Mouse (Mus musculus) CH12.LX (cell line): Measurements from ENCODE around the gene D17H6S53E. TPM values are rescaled to one million over a fixed set of nuclear protein-coding genes. Genes with fewer than 3 reads are reported as not detected.

Experiments
- DNase-seq: peaks from one replicate; pipeline ENCODE4 v3.0.0-alpha.2; 2013; ENCODE audit errors: extremely low read depth
- H3K27ac ChIP-seq: 2 replicates; pipeline ENCODE4 v1.5.1; 2012; ENCODE audit warnings: low read depth, mild to moderate bottlenecking, control low read depth, moderate library complexity; ENCODE audit not compliant: insufficient read depth
- H3K27me3 ChIP-seq: replicated peaks from 2 replicates; pipeline ENCODE3; 2012; ENCODE audit warnings: inconsistent platforms
- H3K36me3 ChIP-seq, 2 experiments: replicated peaks in 1 of 2; 2 replicates each; pipeline versions ENCODE3 to v1.6.1; 2012; ENCODE audit warnings: inconsistent platforms in 1 of 2, low read length in 1 of 2, mild to moderate bottlenecking in 1 of 2, mixed read lengths in 1 of 2, moderate library complexity in 1 of 2; ENCODE audit not compliant: control insufficient read depth in 1 of 2, insufficient read depth in 1 of 2
- H3K4me1 ChIP-seq, 2 experiments: 2 replicates each; pipeline ENCODE4 v1.6.1; 2012; ENCODE audit warnings: inconsistent platforms in 1 of 2, moderate library complexity in 1 of 2; ENCODE audit not compliant: insufficient read depth in 2 of 2, control insufficient read depth in 1 of 2
- H3K4me2 ChIP-seq: 2 replicates; pipeline ENCODE4 v1.6.1; 2012; ENCODE audit warnings: low read depth, mild to moderate bottlenecking, control low read depth; ENCODE audit not compliant: poor library complexity, insufficient read depth, severe bottlenecking
- H3K4me3 ChIP-seq, 3 experiments: fragments of 150-350 bp in 1 of 3; sonication (generic) in 1 of 3; replicated peaks in 1 of 3; 2 replicates each; pipeline versions ENCODE3 to v1.5.1; 2011 to 2012; ENCODE audit warnings: low read depth in 2 of 3, low read length in 2 of 3, mild to moderate bottlenecking in 2 of 3, moderate library complexity in 2 of 3, control low read depth in 1 of 3, improper control_type of control experiment in 1 of 3, inconsistent platforms in 1 of 3, mixed read lengths in 1 of 3; ENCODE audit not compliant: poor library complexity in 1 of 3
- H3K79me2 ChIP-seq: replicated peaks from 2 replicates; pipeline ENCODE4 v1.6.1; 2012; ENCODE audit warnings: mild to moderate bottlenecking, moderate library complexity; ENCODE audit not compliant: control insufficient read depth, poor library complexity, insufficient read depth, severe bottlenecking; ENCODE audit errors: extremely low read depth
- H3K9ac ChIP-seq: 2 replicates; pipeline ENCODE4 v1.6.1; 2012; ENCODE audit warnings: low read depth, mild to moderate bottlenecking, control low read depth, moderate library complexity; ENCODE audit not compliant: insufficient read depth
- H3K9me3 ChIP-seq: replicated peaks from 2 replicates; pipeline ENCODE3; 2012; ENCODE audit warnings: low read length, inconsistent platforms, mixed read lengths
- BHLHE40 ChIP-seq: IDR thresholded peaks from 2 replicates; pipeline ENCODE4 v1.6.1; 2011; ENCODE audit warnings: mild to moderate bottlenecking, low read depth, low read length, improper control_type of control experiment
- CHD2 ChIP-seq: IDR thresholded peaks from 2 replicates; pipeline ENCODE4 v1.6.1; 2011; ENCODE audit warnings: low read length, improper control_type of control experiment
- ELF1 ChIP-seq: IDR thresholded peaks from 2 replicates; pipeline ENCODE4 v1.6.1; 2014; ENCODE audit warnings: low read depth, mild to moderate bottlenecking, inconsistent platforms, low read length, improper control_type of control experiment
- ETS1 ChIP-seq: conservative IDR thresholded peaks from 2 replicates; pipeline ENCODE4 v1.6.1; 2012; ENCODE audit warnings: low read depth, mild to moderate bottlenecking, inconsistent platforms, low read length, improper control_type of control experiment, moderate library complexity
- GABPA ChIP-seq: IDR thresholded peaks from 2 replicates; pipeline ENCODE4 v1.6.1; 2012; ENCODE audit warnings: low read depth, low read length, improper control_type of control experiment, inconsistent platforms; ENCODE audit not compliant: insufficient replicate concordance
- HCFC1 ChIP-seq: IDR thresholded peaks from 2 replicates; pipeline ENCODE4 v1.6.1; 2012; ENCODE audit warnings: low read depth, mild to moderate bottlenecking, inconsistent platforms, low read length, improper control_type of control experiment
- IRF4 ChIP-seq: IDR thresholded peaks from 2 replicates; pipeline ENCODE4 v1.6.1; 2014; ENCODE audit warnings: low read depth, mild to moderate bottlenecking, inconsistent platforms, low read length, improper control_type of control experiment
- JUN ChIP-seq: IDR thresholded peaks from 2 replicates; pipeline ENCODE4 v1.6.1; 2011; ENCODE audit warnings: low read depth, mild to moderate bottlenecking, low read length, improper control_type of control experiment, moderate library complexity; ENCODE audit not compliant: insufficient read depth
- KAT2A ChIP-seq: IDR thresholded peaks from 2 replicates; pipeline ENCODE4 v1.6.1; 2012; ENCODE audit warnings: low read length, improper control_type of control experiment, inconsistent platforms; ENCODE audit not compliant: insufficient replicate concordance
- MAX ChIP-seq: IDR thresholded peaks from 2 replicates; pipeline ENCODE4 v1.6.1; 2011; ENCODE audit warnings: low read length, improper control_type of control experiment
- MAZ ChIP-seq: IDR thresholded peaks from 2 replicates; pipeline ENCODE4 v1.6.1; 2012; ENCODE audit warnings: low read depth, mild to moderate bottlenecking, inconsistent platforms, low read length, improper control_type of control experiment, moderate library complexity
- MXI1 ChIP-seq: IDR thresholded peaks from 2 replicates; pipeline ENCODE4 v1.6.1; 2011; ENCODE audit warnings: mild to moderate bottlenecking, low read depth, low read length, improper control_type of control experiment
- MYC ChIP-seq: IDR thresholded peaks from 2 replicates; pipeline ENCODE4 v1.6.1; 2011; ENCODE audit warnings: low read depth, mild to moderate bottlenecking, improper control_type of control experiment, low read length
- NRF1 ChIP-seq: IDR thresholded peaks from 2 replicates; pipeline ENCODE4 v1.6.1; 2014; ENCODE audit warnings: low read depth, mild to moderate bottlenecking, inconsistent platforms, low read length, improper control_type of control experiment, moderate library complexity
- POLR2A ChIP-seq: IDR thresholded peaks from 2 replicates; pipeline ENCODE4 v1.6.1; 2011; ENCODE audit warnings: low read depth, mild to moderate bottlenecking, improper control_type of control experiment, low read length
- RAD21 ChIP-seq: IDR thresholded peaks from 2 replicates; pipeline ENCODE4 v1.6.1; 2011; ENCODE audit warnings: low read depth, mild to moderate bottlenecking, low read length, improper control_type of control experiment, moderate library complexity
- SIN3A ChIP-seq: IDR thresholded peaks from 2 replicates; pipeline ENCODE4 v1.6.1; 2012; ENCODE audit warnings: low read length, improper control_type of control experiment, inconsistent platforms
- SMC3 ChIP-seq: IDR thresholded peaks from 2 replicates; pipeline ENCODE4 v1.6.1; 2011; ENCODE audit warnings: low read depth, low read length, improper control_type of control experiment
- TBP ChIP-seq: conservative IDR thresholded peaks from 2 replicates; pipeline ENCODE4 v1.6.1; 2011; ENCODE audit warnings: low read depth, low read length, improper control_type of control experiment
- TCF12 ChIP-seq: IDR thresholded peaks from 2 replicates; pipeline ENCODE4 v1.6.1; 2014; ENCODE audit warnings: low read depth, mild to moderate bottlenecking, inconsistent platforms, low read length, improper control_type of control experiment
- UBTF ChIP-seq: IDR thresholded peaks from 2 replicates; pipeline ENCODE4 v1.6.1; 2012; ENCODE audit warnings: low read depth, mild to moderate bottlenecking, inconsistent platforms, low read length, improper control_type of control experiment, moderate library complexity
- USF1 ChIP-seq: IDR thresholded peaks from 2 replicates; pipeline ENCODE4 v1.6.1; 2014; ENCODE audit warnings: low read depth, mild to moderate bottlenecking, inconsistent platforms, low read length, improper control_type of control experiment
- ZKSCAN1 ChIP-seq: IDR thresholded peaks from 2 replicates; pipeline ENCODE4 v1.6.1; 2012; ENCODE audit warnings: low read depth, inconsistent platforms, low read length, improper control_type of control experiment, borderline replicate concordance
- ZMIZ1 ChIP-seq: IDR thresholded peaks from 2 replicates; pipeline ENCODE4 v1.6.1; 2012; ENCODE audit warnings: low read depth, mild to moderate bottlenecking, inconsistent platforms, low read length, improper control_type of control experiment
- dilution Hi-C: fragments of 300-500 bp; cut with MboI; formaldehyde crosslinking; loops from 2 replicates; pipeline ENCODE4 v1.14.3; 2020; ENCODE audit warnings: low sequenced_read_pairs; ENCODE audit not compliant: extremely low pct_unique_long_range_greater_than_20kb, extremely low pct_ligation_motif_present
- in situ Hi-C: fragments of 300-500 bp; cut with MboI; formaldehyde crosslinking; loops from 3 replicates; pipeline ENCODE4 v1.14.3; 2019; ENCODE audit warnings: low sequenced_read_pairs, low pct_ligation_motif_present, low pct_unique_long_range_greater_than_20kb, mixed read lengths
- polyA plus RNA-seq: library from polyadenylated mRNA; unstranded; fragments of >175 nt; gene quantifications from 2 replicates; pipeline ENCODE4 v1.2.1, GENCODE M21; 2012; ENCODE audit warnings: low read depth; ENCODE audit not compliant: insufficient read length
- total RNA-seq, 2 experiments: library from RNA; depleted of rRNA; stranded (reverse); fragments of 300-350 nt in 1 of 2; fragments of >200 nt in 1 of 2; gene quantifications; 2 replicates each; pipeline ENCODE4 v1.2.3; 2012 to 2014

The D17H6S53E gene
- total RNA-seq (2012; rRNA removed) (15.6 and 17.0 TPM in 2 replicates), total RNA-seq (2014; rRNA removed) (8.8 and 11.9 TPM in 2 replicates), polyA plus RNA-seq (8.7 and 13.8 TPM in 2 replicates)

DNA sequence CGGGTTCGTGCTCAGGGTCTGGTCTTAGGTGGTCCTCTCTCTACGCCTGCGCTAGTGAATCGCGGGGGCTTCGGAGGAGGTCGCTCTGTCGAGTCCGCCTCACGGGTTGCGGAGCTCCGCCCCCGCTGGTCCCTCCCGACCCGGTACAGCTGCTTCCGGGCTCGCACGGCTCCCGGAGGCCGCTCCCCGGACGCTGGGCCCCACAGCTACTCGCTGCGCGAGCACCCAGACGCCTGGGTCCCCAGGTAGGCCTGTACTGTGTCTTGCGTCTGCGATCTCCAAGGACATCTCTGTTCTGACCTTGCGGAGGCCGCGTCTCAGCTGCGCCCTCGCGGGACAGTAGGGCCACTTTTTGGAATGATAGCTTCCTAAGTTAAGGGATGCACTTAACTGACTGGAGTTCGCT, at the start of gene D17H6S53E:
TSS of gene D17H6S53E (plus strand) at position 168 of the 406 bp plus-strand sequence.
- H3K4me3 ChIP-seq: peak within 1 kb of the TSS; percentile 74 to 87 (median 86)
- H3K9ac ChIP-seq: peak within 1 kb of the TSS; percentile 95
- peaks cover 29 to 54% of the 10 kb centered on the region in 2 experiments for H3K36me3 ChIP-seq
- peak within 1 kb of the TSS; percentile 57 for H3K27ac ChIP-seq
- peaks cover 5 to 43% of the 10 kb centered on the region in 2 experiments for H3K4me1 ChIP-seq
- no peaks in the 10 kb centered on the region for H3K27me3 ChIP-seq
- H3K9me3 ChIP-seq: no peaks in the 10 kb centered on the region
- H3K4me2 ChIP-seq: peak within 1 kb of the TSS; percentile 81
- dilution Hi-C loops: no loop called here
- peak; percentile 66 for DNase-seq
- in situ Hi-C loops: no loop called here
- TF ChIP-seq MXI1 (peak; percentile 64), MAZ (0 out of 2 replicates have a peak, but pooled peaks have one; percentile 8), ZMIZ1 (peak; percentile 80), SIN3A (peak; percentile 89), TBP (peak; percentile 51; the same call in 1 of the 2 replicates), CHD2 (0 out of 2 replicates have a peak, but pooled peaks have one; percentile 23), MAX (no peak; the same call in 1 of the 2 replicates), ZKSCAN1 (no peak), HCFC1 (peak; percentile 60; the same call in 1 of the 2 replicates), BHLHE40 (peak; percentile 44), MYC (no peak), JUN (no peak), ETS1 (peak; percentile 40; the same call in 1 of the 2 replicates), RAD21 (no peak), IRF4 (peak; percentile 52; the same call in 1 of the 2 replicates), UBTF (peak; percentile 97), SMC3 (no peak), ELF1 (peak; percentile 88), USF1 (no peak), TCF12 (peak; percentile 79; the same call in 1 of the 2 replicates), GABPA (no peak), POLR2A (peak; percentile 81), KAT2A (0 out of 2 replicates have a peak, but pooled peaks have one; percentile 59), NRF1 (peak; percentile 81)
- H3K79me2 ChIP-seq: peaks cover 37% of the 10 kb centered on the region
